Comparison of ENCODE assay signal across 7 mouse cellular contexts in the genomic region with DNA sequence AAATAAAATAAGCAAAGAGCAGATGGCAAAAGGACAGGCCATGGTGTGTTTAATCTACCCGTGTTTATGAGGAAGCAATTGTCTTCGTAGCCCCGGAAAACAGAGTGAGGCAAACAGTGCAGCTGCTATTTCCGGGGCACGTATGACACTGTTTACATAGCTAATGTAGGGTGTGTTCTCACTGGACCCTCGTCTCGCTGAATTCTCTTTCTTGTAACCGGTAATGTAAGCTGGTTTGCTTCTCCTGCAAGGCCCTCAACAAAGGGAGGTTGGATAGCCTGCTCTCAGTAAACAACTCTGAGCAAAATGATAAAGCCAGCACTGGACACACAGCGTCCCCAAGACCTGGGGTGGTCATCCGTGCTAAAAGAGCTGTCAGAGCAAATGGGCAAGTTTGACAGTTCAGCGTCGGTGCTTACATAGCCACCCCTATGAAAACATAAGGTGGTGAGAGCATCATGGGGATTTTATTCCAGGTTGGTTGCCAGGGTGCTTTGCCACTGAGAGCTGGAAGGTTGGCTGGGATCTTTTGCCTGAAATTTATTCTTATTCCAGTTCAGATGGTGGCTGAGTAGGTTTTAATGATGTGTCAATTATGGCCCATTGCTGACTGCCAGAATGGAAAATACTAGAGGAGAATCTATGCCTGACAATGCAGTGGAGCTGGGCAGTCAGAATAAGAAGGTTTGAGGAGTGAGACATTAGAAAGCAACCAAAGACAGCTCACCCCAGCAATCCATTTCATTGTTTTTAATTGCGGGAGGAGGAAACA.
DNase-seq lines count a peak whose midpoint lies in the region; ATAC-seq and TF ChIP-seq lines count a peak whose summit lies in the region.

No protein-coding gene starts in this region.

- no peak for DNase-seq in kidney, adult 2 months
- no peak for DNase-seq in kidney, adult 9 months
- DNase-seq in hindbrain, embryonic 10.5 days (ENCODE audit: low spot score), result no peak
- no peak for DNase-seq in midbrain, postnatal 0 days (ENCODE audit: low spot score)
- DNase-seq in c-Kit-positive CD71-positive TER-119-positive erythroid progenitor cells, embryonic 14.5 days (ENCODE audit: low spot score), result no peak
- no peak for DNase-seq in urinary bladder, postnatal 14 days (ENCODE audit: low spot score)

- no peaks in the 10 kb centered on the region for H3K36me3 ChIP-seq in kidney, adult 2 months (ENCODE audit: control insufficient read depth, insufficient read depth, low read length)
- no peaks in the 10 kb centered on the region for H3K36me3 ChIP-seq in hindbrain, embryonic 10.5 days
- no peaks in the 10 kb centered on the region for H3K36me3 ChIP-seq in limb, embryonic 13.5 days
- no peaks in the 10 kb centered on the region for H3K36me3 ChIP-seq in midbrain, postnatal 0 days (ENCODE audit: insufficient read depth, low read length)

- H3K4me3 ChIP-seq in kidney, adult 2 months (ENCODE audit: insufficient read depth, low read depth, low read length), result peak overlapping the region; percentile 32
- no peak overlapping the region for H3K4me3 ChIP-seq in hindbrain, embryonic 10.5 days
- no peak overlapping the region for H3K4me3 ChIP-seq in limb, embryonic 13.5 days
- H3K4me3 ChIP-seq in midbrain, postnatal 0 days (ENCODE audit: low read depth, low read length), result no peak overlapping the region

- TF ChIP-seq CTCF in kidney, adult 2 months (conservative IDR thresholded peaks at IDR 0.05; ENCODE audit: insufficient read depth, insufficient read length, low read depth, low read length), result no peak
- TF ChIP-seq CTCF in midbrain, postnatal 0 days (IDR thresholded peaks at IDR 0.05), result no peak

- no peaks in the 10 kb centered on the region for H3K9me3 ChIP-seq in hindbrain, embryonic 10.5 days
- no peaks in the 10 kb centered on the region for H3K9me3 ChIP-seq in limb, embryonic 13.5 days
- no peaks in the 10 kb centered on the region for H3K9me3 ChIP-seq in midbrain, postnatal 0 days (ENCODE audit: low read length)

- 19% methylated on average over 13 of the region's 13 CpGs for WGBS in kidney, adult 2 months
- 59% methylated on average over 13 of the region's 13 CpGs for WGBS in hindbrain, embryonic 10.5 days
- WGBS in limb, embryonic 13.5 days, result 62% methylated on average over 13 of the region's 13 CpGs
- 27% methylated on average over 13 of the region's 13 CpGs for WGBS in midbrain, postnatal 0 days

- no peaks in the 10 kb centered on the region; the same call in 1 of the 2 replicates for H3K27me3 ChIP-seq in kidney, adult 2 months (replicated peaks; ENCODE audit: control insufficient read depth, insufficient read depth, low read length)
- no peaks in the 10 kb centered on the region for H3K27me3 ChIP-seq in hindbrain, embryonic 10.5 days (ENCODE audit: insufficient read depth, poor library complexity, severe bottlenecking)
- no peaks in the 10 kb centered on the region for H3K27me3 ChIP-seq in limb, embryonic 13.5 days
- H3K27me3 ChIP-seq in midbrain, postnatal 0 days (ENCODE audit: insufficient read depth, low read length), result no peaks in the 10 kb centered on the region

- no peak overlapping the region for H3K27ac ChIP-seq in kidney, adult 2 months (ENCODE audit: insufficient read depth, low read depth, low read length)
- peak overlapping the region; percentile 74 for H3K27ac ChIP-seq in hindbrain, embryonic 10.5 days
- H3K27ac ChIP-seq in limb, embryonic 13.5 days, result 0 out of 2 replicates have a peak overlapping the region, but pooled peaks have one; percentile 6
- H3K27ac ChIP-seq in midbrain, postnatal 0 days (ENCODE audit: low read depth, low read length), result 0 out of 2 replicates have a peak overlapping the region, but pooled peaks have one; percentile 19

- ATAC-seq in limb, embryonic 13.5 days (ENCODE audit: low FRiP score, low read depth), result no peak
- ATAC-seq in midbrain, postnatal 0 days (ENCODE audit: low FRiP score), result peak; percentile 56; the same call in 1 of the 2 replicates

- TF ChIP-seq POLR2A in kidney, adult 2 months (IDR thresholded peaks at IDR 0.05; ENCODE audit: low read depth, low read length), result no peak

- no peaks in the 10 kb centered on the region for H3K4me1 ChIP-seq in kidney, adult 2 months (ENCODE audit: control insufficient read depth, insufficient read depth, low read length)
- peaks cover 36% of the 10 kb centered on the region for H3K4me1 ChIP-seq in hindbrain, embryonic 10.5 days (replicated peaks)
- H3K4me1 ChIP-seq in limb, embryonic 13.5 days, result peaks cover 9% of the 10 kb centered on the region
- H3K4me1 ChIP-seq in midbrain, postnatal 0 days (ENCODE audit: insufficient read depth, low read length), result peaks cover 4% of the 10 kb centered on the region; the same call in 1 of the 2 replicates

- H3K4me2 ChIP-seq in limb, embryonic 13.5 days (replicated peaks), result peak overlapping the region; percentile 37
- H3K4me2 ChIP-seq in midbrain, postnatal 0 days (ENCODE audit: low read depth, low read length, poor library complexity, severe bottlenecking), result peak overlapping the region; percentile 21

- H3K9ac ChIP-seq in limb, embryonic 13.5 days, result no peak overlapping the region
- no peak overlapping the region for H3K9ac ChIP-seq in midbrain, postnatal 0 days (replicated peaks; ENCODE audit: low read length, poor library complexity, severe bottlenecking)
